Mouse (Mus musculus): ENCODE results near the gene Prpf8. TPM values are rescaled to one million over a fixed set of nuclear protein-coding genes. Genes with fewer than 3 reads are reported as not detected.

The Prpf8 gene
- total and polyA plus RNA-seq, 3 experiments, result 49.0 to 93.2 (median 84.4) TPM

- Histone ChIP-seq H3K79me2 (replicated peaks; ENCODE audit: control insufficient read depth, insufficient read depth, low read length) (no peaks in the 10 kb centered on the region), H3K27me3 (ENCODE audit: control insufficient read depth, insufficient read depth, low read length) (no peaks in the 10 kb centered on the region), H3K27ac (no peak overlapping the region), H3K9ac (ENCODE audit: low read depth, low read length) (no peak overlapping the region), H3K36me3 (ENCODE audit: control insufficient read depth, insufficient read depth, low read length) (no peaks in the 10 kb centered on the region), H3K4me1 (ENCODE audit: control insufficient read depth, insufficient read depth, low read length) (no peaks in the 10 kb centered on the region), H3K4me3 (no peak overlapping the region)
- WGBS, result 83% methylated on average over 16 of the region's 16 CpGs
- no peak for DNase-seq
- TF ChIP-seq CTCF (IDR thresholded peaks at IDR 0.05), result no peak
- TF ChIP-seq EP300 (IDR thresholded peaks at IDR 0.05; ENCODE audit: insufficient read depth, low read depth, low read length), result no peak
- no peak for TF ChIP-seq POLR2A (IDR thresholded peaks at IDR 0.05; ENCODE audit: insufficient read depth, low read depth, low read length)
- intact Hi-C loops (cut with DNase I), result no loop called here
Observed at GRCm38 (mm10) chr11:75441601-75442000, 45.0 kb upstream of the Prpf8 start.

GRCm38 (mm10) chr11:75443711-75444110 lies 42.9 kb upstream of the Prpf8 start:
- Histone ChIP-seq H3K36me3 (ENCODE audit: control insufficient read depth, insufficient read depth, low read length) (no peaks in the 10 kb centered on the region), H3K27ac (no peak overlapping the region), H3K9ac (ENCODE audit: low read depth, low read length) (no peak overlapping the region), H3K4me1 (ENCODE audit: control insufficient read depth, insufficient read depth, low read length) (no peaks in the 10 kb centered on the region), H3K4me3 (no peak overlapping the region), H3K79me2 (replicated peaks; ENCODE audit: control insufficient read depth, insufficient read depth, low read length) (no peaks in the 10 kb centered on the region), H3K27me3 (ENCODE audit: control insufficient read depth, insufficient read depth, low read length) (no peaks in the 10 kb centered on the region)
- TF ChIP-seq CTCF (IDR thresholded peaks at IDR 0.05), result no peak
- no peak for TF ChIP-seq POLR2A (IDR thresholded peaks at IDR 0.05; ENCODE audit: insufficient read depth, low read depth, low read length)
- no peak for TF ChIP-seq EP300 (IDR thresholded peaks at IDR 0.05; ENCODE audit: insufficient read depth, low read depth, low read length)
- DNase-seq, result no peak
- intact Hi-C loops (cut with DNase I), result no loop called here
- 86% methylated on average over 8 of the region's 8 CpGs for WGBS

DNA sequence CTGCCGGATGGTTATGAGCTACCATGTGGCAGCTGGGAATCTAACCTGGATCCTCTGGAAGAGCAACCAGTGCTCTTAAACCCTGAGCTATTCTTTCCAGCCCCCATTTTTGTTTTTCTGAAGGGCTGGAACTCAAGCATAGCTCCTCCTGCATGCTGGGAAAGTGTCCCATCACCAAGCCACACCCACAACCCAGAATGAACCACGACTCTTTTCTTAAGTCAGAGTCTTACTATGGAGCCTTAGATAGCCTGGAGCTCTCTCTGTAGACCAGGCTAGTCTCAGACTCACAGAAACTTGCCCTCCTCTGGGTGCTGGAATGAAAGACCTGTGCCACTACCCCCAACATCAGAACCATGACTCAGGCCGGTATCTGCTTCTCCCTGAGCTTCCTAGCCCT lies 38.0 kb upstream of the Prpf8 start:
- TF ChIP-seq CTCF (IDR thresholded peaks at IDR 0.05) (no peak), EP300 (IDR thresholded peaks at IDR 0.05; ENCODE audit: insufficient read depth, low read depth, low read length) (no peak)
- intact Hi-C loops (cut with DNase I), result no loop called here
- Histone ChIP-seq H3K27me3 (ENCODE audit: control insufficient read depth, insufficient read depth, low read length) (no peaks in the 10 kb centered on the region), H3K4me1 (ENCODE audit: control insufficient read depth, insufficient read depth, low read length) (no peaks in the 10 kb centered on the region; the same call in 1 of the 2 replicates), H3K36me3 (ENCODE audit: control insufficient read depth, insufficient read depth, low read length) (no peaks in the 10 kb centered on the region), H3K9ac (ENCODE audit: low read depth, low read length) (no peak overlapping the region), H3K27ac (no peak overlapping the region), H3K4me3 (no peak overlapping the region), H3K79me2 (replicated peaks; ENCODE audit: control insufficient read depth, insufficient read depth, low read length) (0 out of 2 replicates have a peak, but pooled peaks cover 1% of the 10 kb centered on the region)
- no peak for DNase-seq
- 63% methylated on average over 3 of the region's 3 CpGs for WGBS

- H3K9ac ChIP-seq (ENCODE audit: low read depth, low read length), result no peak overlapping the region
- TF ChIP-seq POLR2A (IDR thresholded peaks at IDR 0.05; ENCODE audit: insufficient read depth, low read depth, low read length), result no peak
- no peak for TF ChIP-seq CTCF (IDR thresholded peaks at IDR 0.05)
- TF ChIP-seq EP300 (IDR thresholded peaks at IDR 0.05; ENCODE audit: insufficient read depth, low read depth, low read length), result no peak
- intact Hi-C loops (cut with DNase I), result no loop called here
- no peak overlapping the region for H3K4me3 ChIP-seq
- DNase-seq, result peak in 1 of 2 experiments; percentile 17
- 0 out of 2 replicates have a peak, but pooled peaks cover 1% of the 10 kb centered on the region for H3K79me2 ChIP-seq (replicated peaks; ENCODE audit: control insufficient read depth, insufficient read depth, low read length)
- peaks cover 2% of the 10 kb centered on the region for H3K4me1 ChIP-seq (ENCODE audit: control insufficient read depth, insufficient read depth, low read length)
- H3K27ac ChIP-seq, result no peak overlapping the region
- no peaks in the 10 kb centered on the region for H3K36me3 ChIP-seq (ENCODE audit: control insufficient read depth, insufficient read depth, low read length)
- H3K27me3 ChIP-seq (ENCODE audit: control insufficient read depth, insufficient read depth, low read length), result no peaks in the 10 kb centered on the region
- WGBS, result 69% methylated on average over 7 of the region's 7 CpGs
Observed at GRCm38 (mm10) chr11:75449695-75450094, 36.9 kb upstream of the Prpf8 start.

GRCm38 (mm10) chr11:75450304-75450908 lies 36.2 kb upstream of the Prpf8 start:
- no peak overlapping the region for H3K9ac ChIP-seq (ENCODE audit: low read depth, low read length)
- DNase-seq, result no peak
- peaks cover 8% of the 10 kb centered on the region for H3K4me1 ChIP-seq (ENCODE audit: control insufficient read depth, insufficient read depth, low read length)
- no peaks in the 10 kb centered on the region for H3K27me3 ChIP-seq (ENCODE audit: control insufficient read depth, insufficient read depth, low read length)
- 0 out of 2 replicates have a peak, but pooled peaks cover 1% of the 10 kb centered on the region for H3K79me2 ChIP-seq (replicated peaks; ENCODE audit: control insufficient read depth, insufficient read depth, low read length)
- no peaks in the 10 kb centered on the region for H3K36me3 ChIP-seq (ENCODE audit: control insufficient read depth, insufficient read depth, low read length)
- no peak overlapping the region for H3K27ac ChIP-seq
- no peak overlapping the region for H3K4me3 ChIP-seq
- TF ChIP-seq CTCF (IDR thresholded peaks at IDR 0.05) (no peak), POLR2A (IDR thresholded peaks at IDR 0.05; ENCODE audit: insufficient read depth, low read depth, low read length) (no peak), EP300 (IDR thresholded peaks at IDR 0.05; ENCODE audit: insufficient read depth, low read depth, low read length) (no peak)
- intact Hi-C loops (cut with DNase I), result no loop called here
- 64% methylated on average over 8 of the region's 8 CpGs for WGBS

GRCm38 (mm10) chr11:75450936-75451335 lies 35.7 kb upstream of the Prpf8 start:
- H3K79me2 ChIP-seq (replicated peaks; ENCODE audit: control insufficient read depth, insufficient read depth, low read length), result 0 out of 2 replicates have a peak, but pooled peaks cover 1% of the 10 kb centered on the region
- intact Hi-C loops (cut with DNase I), result no loop called here
- no peaks in the 10 kb centered on the region for H3K27me3 ChIP-seq (ENCODE audit: control insufficient read depth, insufficient read depth, low read length)
- no peak overlapping the region for H3K9ac ChIP-seq (ENCODE audit: low read depth, low read length)
- H3K27ac ChIP-seq, result no peak overlapping the region
- H3K4me3 ChIP-seq, result no peak overlapping the region
- peak in 1 of 2 experiments; percentile 22 for DNase-seq
- TF ChIP-seq CTCF (IDR thresholded peaks at IDR 0.05) (no peak), EP300 (IDR thresholded peaks at IDR 0.05; ENCODE audit: insufficient read depth, low read depth, low read length) (no peak), POLR2A (IDR thresholded peaks at IDR 0.05; ENCODE audit: insufficient read depth, low read depth, low read length) (no peak)
- peaks cover 8% of the 10 kb centered on the region for H3K4me1 ChIP-seq (ENCODE audit: control insufficient read depth, insufficient read depth, low read length)
- no peaks in the 10 kb centered on the region for H3K36me3 ChIP-seq (ENCODE audit: control insufficient read depth, insufficient read depth, low read length)
- WGBS, result 84% methylated on average over 15 of the region's 15 CpGs
